Mouse (Mus musculus): ENCODE data around the gene Gm21987. TPM values are rescaled to one million over a fixed set of nuclear protein-coding genes. Genes with fewer than 3 reads are reported as not detected.
A peak's percentile ranks its signal among the peaks of the same experiment; 100 is the strongest.

Gene Gm21987
- polyA plus RNA-seq, 1 experiment from 2014 or later: not detected

GRCm38 (mm10) chr16:38392126-38392894 is 45.5 kb downstream of the Gm21987 start:
- H3K36me3 ChIP-seq (replicated peaks): no peaks in the 10 kb centered on the region
- no peaks in the 10 kb centered on the region for H3K4me1 ChIP-seq
- WGBS: 86% methylated on average over 23 of the region's 23 CpGs
- DNase-seq (ENCODE audit: extremely low spot score, low spot score): no peak
- no peak overlapping the region for H3K4me3 ChIP-seq
- no peak overlapping the region for H3K27ac ChIP-seq
- no peaks in the 10 kb centered on the region for H3K27me3 ChIP-seq (ENCODE audit: poor library complexity, severe bottlenecking)
- H3K9me3 ChIP-seq: no peaks in the 10 kb centered on the region

GRCm38 (mm10) chr16:38394191-38394618 is 47.4 kb downstream of the Gm21987 start:
- no peaks in the 10 kb centered on the region for H3K9me3 ChIP-seq
- no peak overlapping the region for H3K27ac ChIP-seq
- DNase-seq (ENCODE audit: extremely low spot score, low spot score): no peak
- 91% methylated on average over 8 of the region's 8 CpGs for WGBS
- no peaks in the 10 kb centered on the region for H3K27me3 ChIP-seq (ENCODE audit: poor library complexity, severe bottlenecking)
- H3K36me3 ChIP-seq (replicated peaks): no peaks in the 10 kb centered on the region
- H3K4me1 ChIP-seq: peaks cover 2% of the 10 kb centered on the region
- no peak overlapping the region for H3K4me3 ChIP-seq

- H3K27me3 ChIP-seq (ENCODE audit: poor library complexity, severe bottlenecking): no peaks in the 10 kb centered on the region
- no peaks in the 10 kb centered on the region for H3K9me3 ChIP-seq
- H3K4me3 ChIP-seq: no peak overlapping the region
- no peak for DNase-seq (ENCODE audit: extremely low spot score, low spot score)
- no peak overlapping the region for H3K27ac ChIP-seq
- 75% methylated on average over 6 of the region's 6 CpGs for whole genome bisulfite sequencing
- H3K4me1 ChIP-seq: peaks cover 12% of the 10 kb centered on the region
- no peaks in the 10 kb centered on the region for H3K36me3 ChIP-seq (replicated peaks)
Observed at GRCm38 (mm10) chr16:38395060-38395730, 48.4 kb downstream of the Gm21987 start.

- Histone ChIP-seq H3K4me1 (peaks cover 17% of the 10 kb centered on the region), H3K4me3 (no peak overlapping the region), H3K27me3 (ENCODE audit: poor library complexity, severe bottlenecking) (no peaks in the 10 kb centered on the region), H3K27ac (no peak overlapping the region), H3K9me3 (no peaks in the 10 kb centered on the region), H3K36me3 (replicated peaks) (no peaks in the 10 kb centered on the region)
- no peak for DNase-seq (ENCODE audit: extremely low spot score, low spot score)
- 91% methylated on average over 13 of the region's 13 CpGs for WGBS
Observed at GRCm38 (mm10) chr16:38396155-38396554, 49.3 kb downstream of the Gm21987 start.

GRCm38 (mm10) chr16:38398266-38398665 is 51.4 kb downstream of the Gm21987 start:
- 92% methylated on average over 6 of the region's 6 CpGs for WGBS
- no peaks in the 10 kb centered on the region for H3K9me3 ChIP-seq
- peaks cover 17% of the 10 kb centered on the region for H3K4me1 ChIP-seq
- H3K27ac ChIP-seq: no peak overlapping the region
- no peak for DNase-seq (ENCODE audit: extremely low spot score, low spot score)
- no peaks in the 10 kb centered on the region for H3K36me3 ChIP-seq (replicated peaks)
- no peaks in the 10 kb centered on the region for H3K27me3 ChIP-seq (ENCODE audit: poor library complexity, severe bottlenecking)
- no peak overlapping the region for H3K4me3 ChIP-seq

- no peaks in the 10 kb centered on the region for H3K27me3 ChIP-seq (ENCODE audit: poor library complexity, severe bottlenecking)
- no peaks in the 10 kb centered on the region for H3K9me3 ChIP-seq
- H3K27ac ChIP-seq: peak overlapping the region; percentile 83
- H3K4me1 ChIP-seq: peaks cover 17% of the 10 kb centered on the region
- 79% methylated on average over 3 of the region's 3 CpGs for WGBS
- H3K4me3 ChIP-seq: peak overlapping the region; percentile 42
- DNase-seq (ENCODE audit: extremely low spot score, low spot score): no peak
- no peaks in the 10 kb centered on the region for H3K36me3 ChIP-seq (replicated peaks)
Observed at GRCm38 (mm10) chr16:38399076-38399475, 52.2 kb downstream of the Gm21987 start.

- H3K9me3 ChIP-seq: no peaks in the 10 kb centered on the region
- H3K36me3 ChIP-seq (replicated peaks): no peaks in the 10 kb centered on the region
- peaks cover 17% of the 10 kb centered on the region for H3K4me1 ChIP-seq
- peak overlapping the region; percentile 42 for H3K4me3 ChIP-seq
- peak overlapping the region; percentile 83 for H3K27ac ChIP-seq
- WGBS: 8% methylated on average over 17 of the region's 17 CpGs
- peak; percentile 59 for DNase-seq (ENCODE audit: extremely low spot score, low spot score)
- H3K27me3 ChIP-seq (ENCODE audit: poor library complexity, severe bottlenecking): no peaks in the 10 kb centered on the region
Observed at GRCm38 (mm10) chr16:38399531-38400231, 52.8 kb downstream of the Gm21987 start.

GRCm38 (mm10) chr16:38400311-38400960 is 53.6 kb downstream of the Gm21987 start:
- H3K4me1 ChIP-seq: peaks cover 17% of the 10 kb centered on the region
- 80% methylated on average over 9 of the region's 9 CpGs for WGBS
- peak overlapping the region; percentile 42 for H3K4me3 ChIP-seq
- H3K27ac ChIP-seq: peak overlapping the region; percentile 83
- H3K9me3 ChIP-seq: no peaks in the 10 kb centered on the region
- H3K27me3 ChIP-seq (ENCODE audit: poor library complexity, severe bottlenecking): no peaks in the 10 kb centered on the region
- no peak for DNase-seq (ENCODE audit: extremely low spot score, low spot score)
- no peaks in the 10 kb centered on the region for H3K36me3 ChIP-seq (replicated peaks)

- Histone ChIP-seq H3K27me3 (ENCODE audit: poor library complexity, severe bottlenecking) (no peaks in the 10 kb centered on the region), H3K36me3 (replicated peaks) (no peaks in the 10 kb centered on the region), H3K4me1 (peaks cover 17% of the 10 kb centered on the region), H3K9me3 (no peaks in the 10 kb centered on the region), H3K4me3 (no peak overlapping the region), H3K27ac (no peak overlapping the region)
- 79% methylated on average over 6 of the region's 6 CpGs for WGBS
- DNase-seq (ENCODE audit: extremely low spot score, low spot score): no peak
Observed at GRCm38 (mm10) chr16:38401468-38401867, 54.6 kb downstream of the Gm21987 start.

GRCm38 (mm10) chr16:38403639-38404038 is 56.8 kb downstream of the Gm21987 start:
- Histone ChIP-seq H3K4me3 (no peak overlapping the region), H3K36me3 (replicated peaks) (no peaks in the 10 kb centered on the region), H3K9me3 (no peaks in the 10 kb centered on the region), H3K27me3 (ENCODE audit: poor library complexity, severe bottlenecking) (no peaks in the 10 kb centered on the region), H3K4me1 (peaks cover 19% of the 10 kb centered on the region), H3K27ac (no peak overlapping the region)
- WGBS: 92% methylated on average over 7 of the region's 7 CpGs
- DNase-seq (ENCODE audit: extremely low spot score, low spot score): no peak

GRCm38 (mm10) chr16:38406293-38406692 is 59.5 kb downstream of the Gm21987 start:
- H3K27me3 ChIP-seq (ENCODE audit: poor library complexity, severe bottlenecking): no peaks in the 10 kb centered on the region
- no peak for DNase-seq (ENCODE audit: extremely low spot score, low spot score)
- 0 out of 2 replicates have a peak, but pooled peaks cover 3% of the 10 kb centered on the region for H3K4me1 ChIP-seq
- no peaks in the 10 kb centered on the region for H3K36me3 ChIP-seq (replicated peaks)
- 82% methylated on average over 5 of the region's 5 CpGs for WGBS
- no peaks in the 10 kb centered on the region for H3K9me3 ChIP-seq
- H3K4me3 ChIP-seq: no peak overlapping the region
- H3K27ac ChIP-seq: no peak overlapping the region

- Histone ChIP-seq H3K27ac (no peak overlapping the region), H3K4me1 (0 out of 2 replicates have a peak, but pooled peaks cover 3% of the 10 kb centered on the region), H3K27me3 (ENCODE audit: poor library complexity, severe bottlenecking) (no peaks in the 10 kb centered on the region), H3K9me3 (no peaks in the 10 kb centered on the region), H3K36me3 (replicated peaks) (no peaks in the 10 kb centered on the region), H3K4me3 (no peak overlapping the region)
- DNase-seq (ENCODE audit: extremely low spot score, low spot score): no peak
- 89% methylated on average over 6 of the region's 6 CpGs for WGBS
Observed at GRCm38 (mm10) chr16:38406708-38407107, 59.9 kb downstream of the Gm21987 start.
